Mouse (Mus musculus) cerebellum, postnatal 36 days (tissue): ENCODE measurements around the gene Pink1.
"Not testable (repeated sequence)": the region's sequence is repeated elsewhere in the genome, so short reads cannot be mapped to it uniquely, and the experiment has no call there.

Experiments
- DNase-seq, 2 experiments: peaks; one replicate each; pipeline ENCODE4 v3.0.0; 2021 to 2022; ENCODE audit warnings: mixed read lengths in 2 of 2

Gene Pink1

GRCm38 (mm10) chr4:138342048-138342447 lies 15.9 kb upstream of the Pink1 start:
- DNase-seq, result no peak

- DNase-seq, result no peak
Observed at GRCm38 (mm10) chr4:138341393-138341792, 15.3 kb upstream of the Pink1 start.

DNA sequence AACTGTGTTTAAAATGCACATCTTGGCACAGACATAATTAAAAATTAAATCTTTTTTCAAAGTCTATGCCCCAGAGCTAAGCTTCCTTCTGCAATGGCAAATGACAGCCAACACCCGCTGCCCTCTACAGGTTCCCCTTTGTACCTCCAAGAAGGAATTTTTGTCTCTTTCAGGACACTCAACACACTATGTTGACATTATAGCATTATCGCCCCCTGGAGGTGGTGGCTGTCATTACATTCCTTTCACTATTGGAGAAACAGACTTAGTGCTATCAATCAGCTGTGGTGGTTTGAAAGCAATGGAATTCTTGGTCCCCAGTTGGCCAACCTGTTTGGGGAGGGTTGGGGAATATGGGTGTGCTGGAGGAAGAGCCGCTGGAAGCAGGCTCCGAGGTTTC lies 13.9 kb upstream of the Pink1 start:
- DNase-seq, result peak; percentile 65 to 70

DNA sequence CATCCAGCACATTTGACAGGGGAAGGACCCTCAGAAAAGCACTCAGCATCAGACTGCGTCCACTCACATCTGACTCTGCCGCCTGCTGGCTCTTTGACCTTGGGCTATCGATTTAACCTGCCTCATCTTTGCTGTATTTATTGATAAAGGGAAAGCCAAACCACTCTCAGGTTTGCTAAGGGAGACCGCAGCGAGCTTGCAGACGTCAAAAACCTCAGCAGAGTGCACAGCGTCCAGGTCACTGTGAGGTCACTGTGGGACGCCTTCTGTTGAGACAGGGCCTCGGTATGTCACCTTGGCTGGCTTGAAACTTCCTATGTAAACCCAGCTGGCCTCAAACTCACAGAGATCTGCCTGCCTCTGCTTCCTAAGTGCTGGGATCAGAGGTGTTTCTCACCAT lies 11.2 kb upstream of the Pink1 start:
- DNase-seq, result no peak

DNA sequence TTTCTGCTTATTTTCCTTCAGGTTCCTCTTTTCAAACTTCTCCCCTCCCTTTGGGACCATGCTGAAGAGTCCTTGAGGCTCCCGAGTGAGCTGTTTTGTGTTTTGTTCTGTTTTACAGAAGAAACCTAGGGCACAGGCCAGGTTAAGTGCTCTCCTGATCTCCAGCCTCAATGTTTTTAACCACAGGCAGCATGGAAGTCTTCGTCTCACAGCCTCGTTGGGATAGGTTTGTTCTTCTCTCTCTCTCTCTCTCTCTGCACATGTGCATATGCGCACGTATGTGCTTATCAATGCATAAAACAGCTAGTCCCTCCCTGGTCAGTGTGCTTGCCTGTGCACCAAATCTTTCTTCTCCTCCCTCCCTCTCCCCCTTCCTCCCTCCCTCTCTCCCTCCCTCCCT lies 10.8 kb upstream of the Pink1 start:
- DNase-seq, result no peak

- DNase-seq, result no peak
Observed at GRCm38 (mm10) chr4:138335648-138336047, 9.5 kb upstream of the Pink1 start.

GRCm38 (mm10) chr4:138335036-138335435 lies 8.9 kb upstream of the Pink1 start:
- no peak for DNase-seq

- no peak for DNase-seq
Observed at GRCm38 (mm10) chr4:138333135-138333534, 7.0 kb upstream of the Pink1 start.

- DNase-seq, result peak; percentile 46 to 52
Observed at GRCm38 (mm10) chr4:138331647-138332046, 5.5 kb upstream of the Pink1 start.

DNA sequence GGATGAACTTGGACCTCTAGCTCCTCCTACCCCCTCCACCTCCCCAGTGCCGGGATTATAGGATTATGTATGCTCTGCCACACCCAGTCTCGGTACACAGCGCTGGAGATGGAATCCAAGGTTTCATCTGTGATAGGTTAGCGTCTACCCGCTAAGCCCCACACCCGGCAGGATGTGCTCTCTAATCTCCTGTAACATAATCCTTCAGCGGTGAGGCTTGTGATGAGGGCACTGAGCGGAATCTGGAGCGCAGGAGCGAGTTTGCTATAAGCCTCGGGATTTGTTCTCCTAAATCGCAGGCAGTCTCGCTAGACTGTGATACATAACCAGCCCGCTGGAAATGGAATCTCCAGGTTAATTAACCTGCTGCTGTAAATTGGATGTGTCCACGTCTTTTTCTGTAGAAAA lies 4.2 kb upstream of the Pink1 start:
- DNase-seq, result no peak

- DNase-seq, result no peak
Observed at GRCm38 (mm10) chr4:138327891-138328470, 1.9 kb upstream of the Pink1 start.

DNA sequence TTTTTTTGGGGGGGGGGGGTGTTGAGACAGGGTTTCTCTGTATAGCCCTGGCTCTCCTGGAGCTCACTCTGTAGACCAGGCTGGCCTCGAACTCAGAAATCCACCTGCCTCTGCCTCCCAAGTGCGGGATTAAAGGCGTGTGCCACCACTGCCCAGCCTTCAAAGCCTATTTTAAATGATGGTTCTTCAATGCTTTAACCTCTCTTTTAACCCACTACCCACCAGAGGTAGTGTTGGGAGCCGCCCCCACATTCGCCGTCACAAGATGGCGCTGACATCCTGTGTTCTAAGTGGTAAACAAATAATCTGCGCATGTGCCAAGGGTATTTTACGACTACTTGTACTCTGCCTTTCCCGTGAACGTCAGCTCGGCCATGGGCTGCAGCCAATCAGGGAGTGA lies 1.0 kb upstream of the Pink1 start:
- DNase-seq, result not testable (repeated sequence)

DNA sequence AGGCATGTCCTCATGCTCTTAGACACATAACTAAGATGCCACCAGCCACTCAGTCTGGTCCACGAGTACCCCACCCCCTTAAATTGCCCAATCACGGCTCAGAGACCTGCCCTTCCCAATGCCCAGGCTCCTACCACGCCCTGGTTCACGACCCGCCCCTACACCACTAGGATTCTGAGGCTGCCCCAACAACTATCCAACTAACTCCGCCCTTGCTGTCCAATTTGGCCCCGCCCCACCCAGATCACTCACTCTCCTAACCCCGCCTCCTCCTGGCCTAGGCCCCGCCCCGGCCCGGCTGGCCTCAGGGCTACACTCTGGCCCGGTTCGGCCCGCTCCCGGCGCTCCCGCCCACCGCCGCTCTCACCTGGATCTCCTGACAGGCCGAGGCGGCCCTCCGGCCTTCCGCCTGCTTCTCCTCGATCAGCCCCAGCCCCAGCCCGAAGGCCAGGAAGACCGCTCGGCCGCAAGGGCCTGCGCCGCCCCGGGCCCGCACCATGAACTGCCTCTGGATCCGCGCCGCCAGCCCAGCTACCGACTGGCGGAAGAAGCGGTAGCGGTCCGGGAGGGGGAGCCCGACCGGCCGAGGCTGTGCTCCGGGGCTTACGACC lies 536 bp downstream of the Pink1 start:
- DNase-seq, result peak; percentile 92 to 95

DNA sequence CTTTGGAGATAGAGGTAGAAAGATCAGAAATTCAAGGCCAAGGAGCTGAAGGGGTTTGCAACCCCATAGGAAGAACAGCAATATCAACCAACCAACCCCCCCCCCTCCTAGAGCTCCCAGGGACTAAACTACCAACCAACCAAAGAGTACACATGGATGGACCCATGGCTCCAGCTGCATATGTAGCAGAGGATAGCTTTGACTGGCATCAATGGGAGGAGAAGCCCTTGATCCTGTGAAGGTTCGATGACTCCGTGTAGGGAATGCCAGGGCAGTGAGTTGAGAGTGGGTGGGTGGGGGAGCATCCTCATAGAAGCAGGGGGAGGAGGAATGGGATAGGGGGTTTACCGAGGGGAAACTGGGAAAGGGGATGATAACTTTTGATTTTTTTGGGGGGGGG lies 1.7 kb downstream of the Pink1 start:
- no peak for DNase-seq

GRCm38 (mm10) chr4:138323753-138324152 lies 2.4 kb downstream of the Pink1 start:
- DNase-seq, result no peak

GRCm38 (mm10) chr4:138322692-138323091 lies 3.4 kb downstream of the Pink1 start:
- no peak for DNase-seq

DNA sequence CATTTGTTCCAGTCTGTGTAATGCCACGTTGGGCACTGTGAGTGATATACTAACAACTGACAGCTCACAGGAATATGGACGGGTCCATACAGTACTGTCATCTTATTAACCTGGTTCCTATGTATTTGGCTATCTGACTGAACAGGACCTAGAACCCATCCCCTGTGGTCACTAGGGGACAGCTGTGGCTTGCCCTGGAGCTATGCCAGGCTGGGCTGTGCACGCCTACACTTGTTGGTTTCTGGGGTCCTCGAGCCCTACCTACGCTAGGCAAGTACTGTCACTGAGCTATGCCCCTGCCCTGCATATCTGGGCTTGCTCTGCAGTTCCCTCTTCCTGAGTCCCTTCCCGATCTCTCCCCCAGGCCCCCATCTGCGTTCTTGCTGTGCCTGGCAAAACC lies 4.6 kb downstream of the Pink1 start:
- no peak for DNase-seq

GRCm38 (mm10) chr4:138320711-138321110 lies 5.4 kb downstream of the Pink1 start:
- DNase-seq, result no peak

- DNase-seq, result peak; percentile 84 to 94
Observed at GRCm38 (mm10) chr4:138319508-138319907, 6.6 kb downstream of the Pink1 start.

- peak; percentile 65 to 68 for DNase-seq
Observed at GRCm38 (mm10) chr4:138318509-138319266, 7.4 kb downstream of the Pink1 start.

DNA sequence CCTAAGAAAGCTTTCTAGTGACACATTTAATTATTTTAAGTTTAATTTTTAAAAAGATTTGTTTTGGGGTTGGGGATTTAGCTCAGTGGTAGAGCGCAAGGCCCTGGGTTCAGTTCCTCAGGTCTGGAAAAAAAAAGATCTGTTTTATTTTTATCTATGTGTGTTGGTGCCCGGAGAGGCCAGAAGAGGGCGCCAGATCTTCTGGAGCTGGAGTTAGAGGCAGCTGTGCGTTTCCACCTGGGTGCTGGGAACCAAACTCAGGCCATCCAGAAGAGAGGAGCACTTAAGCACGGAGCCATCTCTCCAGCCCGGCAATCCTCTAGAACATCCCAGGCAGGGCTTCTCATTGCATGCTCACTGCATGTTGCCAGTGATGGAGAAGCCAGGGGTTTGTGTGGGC lies 9.7 kb downstream of the Pink1 start:
- DNase-seq, result no peak

- DNase-seq, result no peak
Observed at GRCm38 (mm10) chr4:138315781-138316180, 10.3 kb downstream of the Pink1 start.

DNA sequence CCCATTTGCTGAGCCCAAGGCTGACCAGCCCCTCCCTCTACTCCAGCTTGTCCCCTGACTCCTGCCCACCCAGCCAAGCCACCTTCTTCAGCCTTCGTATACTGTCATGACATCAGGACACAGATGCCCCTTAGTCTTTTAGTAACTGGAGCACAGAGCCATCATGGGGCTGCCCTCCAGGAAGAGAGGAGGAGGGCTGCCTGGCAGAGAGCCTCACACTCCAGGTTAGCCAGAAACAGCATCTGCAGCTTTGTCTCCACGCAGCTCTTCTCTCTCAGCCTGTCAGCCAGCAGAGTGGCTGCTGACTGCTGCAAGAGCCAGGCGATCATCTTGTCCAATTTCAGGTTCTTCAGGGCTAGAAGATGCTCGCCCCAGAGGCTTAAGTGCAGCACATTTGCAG lies 12.3 kb downstream of the Pink1 start:
- DNase-seq, result no peak

DNA sequence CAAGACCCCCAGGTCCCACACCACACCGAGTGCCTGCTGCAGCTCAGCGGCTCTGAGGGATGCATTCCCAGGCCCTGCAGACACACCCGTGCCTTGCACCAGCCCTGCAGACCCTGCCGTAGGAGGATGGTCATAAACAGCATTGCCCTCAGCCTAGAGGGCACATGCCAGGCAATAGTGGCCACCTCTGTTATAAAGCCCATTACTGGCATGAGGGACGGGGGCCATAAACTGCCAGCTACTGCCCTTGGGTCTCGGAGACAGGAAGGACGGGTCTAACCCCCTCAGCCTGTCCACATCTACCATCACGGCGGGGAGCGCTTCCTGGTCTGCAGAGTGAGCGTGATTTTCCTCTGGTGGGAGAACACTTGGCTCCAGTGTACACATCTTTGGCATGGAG lies 13.1 kb downstream of the Pink1 start:
- no peak for DNase-seq
